Mouse (Mus musculus): ENCODE measurements around the gene Cgrrf1. TPM values are rescaled to one million over a fixed set of nuclear protein-coding genes. Genes with fewer than 3 reads are reported as not detected.

Cgrrf1 gene
- total and polyA plus RNA-seq, 2 experiments from 2014 or later = 10.5 to 16.0 TPM

GRCm38 (mm10) chr14:46885429-46885755 lies 53.5 kb downstream of the Cgrrf1 start:
- H3K9ac ChIP-seq = peak overlapping the region; percentile 51; the same call in 1 of the 2 replicates
- peak; percentile 34; the same call in 1 of the 2 replicates for TF ChIP-seq CTCF (IDR thresholded peaks at IDR 0.05; ENCODE audit: low read depth)
- H3K4me2 ChIP-seq (ENCODE audit: low read depth) = peak overlapping the region; percentile 98
- peak overlapping the region; percentile 46; the same call in 1 of the 2 replicates for H3K27ac ChIP-seq (ENCODE audit: low read depth, low read length)
- H3K36me3 ChIP-seq (ENCODE audit: insufficient read depth) = no peaks in the 10 kb centered on the region
- peak overlapping the region; percentile 57 for H3K4me3 ChIP-seq (ENCODE audit: low read depth, low read length)
- peak; percentile 57 for DNase-seq
- H3K27me3 ChIP-seq (ENCODE audit: insufficient read depth, low read length) = 0 out of 2 replicates have a peak, but pooled peaks cover 7% of the 10 kb centered on the region
- no peak; the same call in 1 of the 2 replicates for ATAC-seq
- no peaks in the 10 kb centered on the region for H3K9me3 ChIP-seq (ENCODE audit: low read length)
- H3K4me1 ChIP-seq (ENCODE audit: insufficient read depth) = no peaks in the 10 kb centered on the region; the same call in 1 of the 2 replicates
- 2% methylated on average over 7 of the region's 7 CpGs for WGBS

- Histone ChIP-seq H3K27me3 (ENCODE audit: insufficient read depth, low read length) (0 out of 2 replicates have a peak, but pooled peaks cover 7% of the 10 kb centered on the region), H3K4me3 (ENCODE audit: low read depth, low read length) (peak overlapping the region; percentile 57), H3K4me2 (ENCODE audit: low read depth) (peak overlapping the region; percentile 98), H3K36me3 (ENCODE audit: insufficient read depth) (no peaks in the 10 kb centered on the region), H3K4me1 (ENCODE audit: insufficient read depth) (no peaks in the 10 kb centered on the region; the same call in 1 of the 2 replicates), H3K9me3 (ENCODE audit: low read length) (no peaks in the 10 kb centered on the region), H3K27ac (ENCODE audit: low read depth, low read length) (no peak overlapping the region), H3K9ac (no peak overlapping the region)
- WGBS = 24% methylated on average over 5 of the region's 5 CpGs
- DNase-seq (no peak), ATAC-seq (no peak)
- TF ChIP-seq CTCF (IDR thresholded peaks at IDR 0.05; ENCODE audit: low read depth) = peak; percentile 24; the same call in 1 of the 2 replicates
These were observed 54.0 kb downstream of the Cgrrf1 start for GRCm38 (mm10) chr14:46885891-46886301.

GRCm38 (mm10) chr14:46889096-46889495 lies 57.2 kb downstream of the Cgrrf1 start:
- ATAC-seq = no peak
- Histone ChIP-seq H3K9me3 (ENCODE audit: low read length) (no peaks in the 10 kb centered on the region), H3K4me3 (ENCODE audit: low read depth, low read length) (no peak overlapping the region), H3K4me2 (ENCODE audit: low read depth) (no peak overlapping the region), H3K27me3 (ENCODE audit: insufficient read depth, low read length) (no peaks in the 10 kb centered on the region), H3K4me1 (ENCODE audit: insufficient read depth) (no peaks in the 10 kb centered on the region), H3K36me3 (ENCODE audit: insufficient read depth) (no peaks in the 10 kb centered on the region), H3K27ac (ENCODE audit: low read depth, low read length) (no peak overlapping the region), H3K9ac (no peak overlapping the region)
- no peak for DNase-seq
- WGBS = 93% methylated on average over 4 of the region's 4 CpGs
- no peak for TF ChIP-seq CTCF (IDR thresholded peaks at IDR 0.05; ENCODE audit: low read depth)

GRCm38 (mm10) chr14:46893961-46894360 lies 62.0 kb downstream of the Cgrrf1 start:
- H3K4me3 ChIP-seq (ENCODE audit: low read depth, low read length) = no peak overlapping the region
- TF ChIP-seq CTCF (IDR thresholded peaks at IDR 0.05; ENCODE audit: low read depth) = no peak
- no peak for ATAC-seq
- DNase-seq = no peak
- no peak overlapping the region for H3K4me2 ChIP-seq (ENCODE audit: low read depth)
- H3K27ac ChIP-seq (ENCODE audit: low read depth, low read length) = no peak overlapping the region
- no peaks in the 10 kb centered on the region for H3K36me3 ChIP-seq (ENCODE audit: insufficient read depth)
- H3K9ac ChIP-seq = no peak overlapping the region
- no peaks in the 10 kb centered on the region for H3K27me3 ChIP-seq (ENCODE audit: insufficient read depth, low read length)
- no peaks in the 10 kb centered on the region for H3K9me3 ChIP-seq (ENCODE audit: low read length)
- 92% methylated on average over 10 of the region's 10 CpGs for WGBS
- H3K4me1 ChIP-seq (ENCODE audit: insufficient read depth) = no peaks in the 10 kb centered on the region

GRCm38 (mm10) chr14:46897953-46898352 lies 66.0 kb downstream of the Cgrrf1 start:
- ATAC-seq = no peak
- WGBS = 87% methylated on average over 5 of the region's 5 CpGs

DNA sequence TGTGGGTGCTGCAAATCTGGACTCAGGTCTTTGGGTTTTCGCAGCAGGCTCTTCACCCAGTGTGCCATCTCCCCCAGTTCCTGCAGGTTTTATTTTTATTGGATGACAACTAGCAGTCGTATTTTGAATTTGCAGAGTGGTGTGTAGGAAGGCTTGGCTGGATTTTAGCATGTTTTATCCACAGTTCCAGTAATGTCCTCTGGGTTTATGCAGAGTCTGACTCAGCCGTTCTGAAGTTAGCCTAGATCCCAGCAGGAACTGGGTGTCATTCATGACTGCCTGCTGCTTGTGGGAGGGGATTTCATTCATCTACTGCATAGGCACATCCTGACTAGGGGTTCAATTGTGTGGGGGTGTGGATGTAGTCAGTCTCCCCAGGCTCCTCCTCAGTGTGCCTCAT lies 66.7 kb downstream of the Cgrrf1 start:
- H3K4me2 ChIP-seq (ENCODE audit: low read depth) = no peak overlapping the region
- 65% methylated on average over 3 of the region's 3 CpGs for WGBS
- no peaks in the 10 kb centered on the region for H3K9me3 ChIP-seq (ENCODE audit: low read length)
- TF ChIP-seq CTCF (IDR thresholded peaks at IDR 0.05; ENCODE audit: low read depth) = 0 out of 2 replicates have a peak, but pooled peaks have one; percentile 7
- H3K4me3 ChIP-seq (ENCODE audit: low read depth, low read length) = no peak overlapping the region
- no peaks in the 10 kb centered on the region for H3K4me1 ChIP-seq (ENCODE audit: insufficient read depth)
- DNase-seq = no peak
- ATAC-seq = no peak; the same call in 1 of the 2 replicates
- H3K36me3 ChIP-seq (ENCODE audit: insufficient read depth) = no peaks in the 10 kb centered on the region
- H3K27ac ChIP-seq (ENCODE audit: low read depth, low read length) = no peak overlapping the region
- no peaks in the 10 kb centered on the region for H3K27me3 ChIP-seq (ENCODE audit: insufficient read depth, low read length)
- no peak overlapping the region for H3K9ac ChIP-seq

More at GRCm38 (mm10) chr14:46897953-46898352, 66.0 kb downstream of the Cgrrf1 start:
- Histone ChIP-seq H3K9ac (no peak overlapping the region), H3K4me2 (ENCODE audit: low read depth) (no peak overlapping the region), H3K36me3 (ENCODE audit: insufficient read depth) (no peaks in the 10 kb centered on the region), H3K27me3 (ENCODE audit: insufficient read depth, low read length) (no peaks in the 10 kb centered on the region), H3K27ac (ENCODE audit: low read depth, low read length) (no peak overlapping the region), H3K4me3 (ENCODE audit: low read depth, low read length) (no peak overlapping the region), H3K9me3 (ENCODE audit: low read length) (no peaks in the 10 kb centered on the region), H3K4me1 (ENCODE audit: insufficient read depth) (no peaks in the 10 kb centered on the region)
- DNase-seq = no peak
- TF ChIP-seq CTCF (IDR thresholded peaks at IDR 0.05; ENCODE audit: low read depth) = no peak

GRCm38 (mm10) chr14:46902498-46903087 lies 70.7 kb downstream of the Cgrrf1 start:
- no peak for TF ChIP-seq CTCF (IDR thresholded peaks at IDR 0.05; ENCODE audit: low read depth)
- H3K9me3 ChIP-seq (ENCODE audit: low read length) = no peaks in the 10 kb centered on the region
- DNase-seq (no peak), ATAC-seq (no peak)
- H3K36me3 ChIP-seq (ENCODE audit: insufficient read depth) = no peaks in the 10 kb centered on the region
- no peak overlapping the region for H3K27ac ChIP-seq (ENCODE audit: low read depth, low read length)
- 80% methylated on average over 9 of the region's 9 CpGs for WGBS
- no peaks in the 10 kb centered on the region for H3K4me1 ChIP-seq (ENCODE audit: insufficient read depth)
- H3K4me2 ChIP-seq (ENCODE audit: low read depth) = no peak overlapping the region
- no peak overlapping the region for H3K4me3 ChIP-seq (ENCODE audit: low read depth, low read length)
- H3K9ac ChIP-seq = no peak overlapping the region
- H3K27me3 ChIP-seq (ENCODE audit: insufficient read depth, low read length) = no peaks in the 10 kb centered on the region

Other genes starting within 250 kb of the Cgrrf1 start
- 1.2 and 2.1 TPM in 2 replicates for gene Cdkn3, start 71.6 kb upstream of the Cgrrf1 start, total RNA-seq (2014; rRNA removed)
- gene Cdkn3, start 71.6 kb upstream of the Cgrrf1 start, polyA plus RNA-seq (2015; fragmentation: Nextera tagmentation; extraction: Ambion mirVana) = 7.1 and 7.4 TPM in 2 replicates
- gene Cnih1, start 43.7 kb upstream of the Cgrrf1 start, total RNA-seq (2014; rRNA removed) = 94.9 and 101 TPM in 2 replicates
- gene Cnih1, start 43.7 kb upstream of the Cgrrf1 start, polyA plus RNA-seq (2015; fragmentation: Nextera tagmentation; extraction: Ambion mirVana) = 167 and 182 TPM in 2 replicates
- gene Gmfb, start 9.9 kb upstream of the Cgrrf1 start, total RNA-seq (2014; rRNA removed) = 158 and 240 TPM in 2 replicates
- gene Gmfb, start 9.9 kb upstream of the Cgrrf1 start, polyA plus RNA-seq (2015; fragmentation: Nextera tagmentation; extraction: Ambion mirVana) = 90.8 and 113 TPM in 2 replicates
- gene Samd4, start 50.7 kb downstream of the Cgrrf1 start, total RNA-seq (2014; rRNA removed) = 12.3 and 15.2 TPM in 2 replicates
- gene Samd4, start 50.7 kb downstream of the Cgrrf1 start, polyA plus RNA-seq (2015; fragmentation: Nextera tagmentation; extraction: Ambion mirVana) = 2.5 and 3.5 TPM in 2 replicates